20 mouse cellular contexts compared by ENCODE assay signal in genomic region chr1:58071006-58071405, GRCm38 (mm10). TPM values are rescaled to one million over a fixed set of nuclear protein-coding genes. Genes with fewer than 3 reads are reported as not detected.
DNase-seq lines count a peak whose midpoint lies in the region; ATAC-seq and TF ChIP-seq lines count a peak whose summit lies in the region.
"Had no signal": no experiment of that assay in that cellular context is flagged by ENCODE, and none has a peak within 500 bp of the region (broad histone marks: within the 10 kb centered on the region; RNA-seq: fewer than 3 reads in every experiment).

No protein-coding gene starts in this region.

- H3K27me3 ChIP-seq in lung, postnatal 0 days (replicated peaks; ENCODE audit: insufficient read depth, low read length): no peaks in the 10 kb centered on the region
- H3K27me3 ChIP-seq: embryonic facial prominence, embryonic 13.5 days; forebrain, embryonic 12.5 days; heart, embryonic 15.5 days had no signal

- 55% methylated on average over 9 of the region's 9 CpGs for WGBS in lung, postnatal 0 days

- no peak for TF ChIP-seq EP300 in lung, postnatal 0 days (IDR thresholded peaks at IDR 0.05)

- H3K4me2 ChIP-seq in lung, postnatal 0 days (replicated peaks; ENCODE audit: low read depth, low read length): no peak overlapping the region
- H3K4me2 ChIP-seq: embryonic facial prominence, embryonic 13.5 days; forebrain, embryonic 12.5 days; heart, embryonic 11.5 days; heart, embryonic 15.5 days; hindbrain, embryonic 14.5 days had no signal

- no peak for ATAC-seq in lung, postnatal 0 days
- ATAC-seq: forebrain, embryonic 16.5 days had no signal

- H3K9me3 ChIP-seq in lung, postnatal 0 days (ENCODE audit: low read length): no peaks in the 10 kb centered on the region
- H3K9me3 ChIP-seq: embryonic facial prominence, embryonic 13.5 days; forebrain, embryonic 12.5 days; heart, embryonic 15.5 days; hindbrain, embryonic 10.5 days had no signal

- peak; percentile 41 for DNase-seq in adrenal gland, adult 2 months
- no peak for DNase-seq in adrenal gland, adult 18-20 months (ENCODE audit: low spot score in 2 of 2)
- DNase-seq in lung, postnatal 0 days (ENCODE audit: low spot score): no peak
- no peak for DNase-seq in lung, postnatal 10 days
- peak; percentile 24 for DNase-seq in testis, postnatal 14 days (ENCODE audit: low spot score)
- DNase-seq in testis, postnatal 10 days (ENCODE audit: low spot score): no peak
- DNase-seq in cerebellum, adult 18-20 months: no peak
- DNase-seq: cerebellum, adult 11-12 months; cerebellum, adult 9-11 months; cerebellum, postnatal 36 days; gastrocnemius, postnatal 10 days; heart, adult 2 months had no signal

- H3K9ac ChIP-seq in lung, postnatal 0 days (replicated peaks; ENCODE audit: low read depth): no peak overlapping the region
- H3K9ac ChIP-seq: embryonic facial prominence, embryonic 13.5 days; forebrain, embryonic 12.5 days; heart, embryonic 15.5 days; hindbrain, embryonic 14.5 days had no signal

- TF ChIP-seq CTCF in lung, postnatal 0 days (IDR thresholded peaks at IDR 0.05): no peak

- no peak overlapping the region for H3K4me3 ChIP-seq in lung, postnatal 0 days (ENCODE audit: low read depth, low read length)
- H3K4me3 ChIP-seq: embryonic facial prominence, embryonic 13.5 days; forebrain, embryonic 12.5 days; heart, adult 2 months; heart, embryonic 15.5 days; hindbrain, embryonic 10.5 days had no signal

- peaks cover 6% of the 10 kb centered on the region; the same call in 1 of the 2 replicates for H3K4me1 ChIP-seq in lung, postnatal 0 days (ENCODE audit: insufficient read depth, low read depth, low read length)
- H3K4me1 ChIP-seq: forebrain, embryonic 12.5 days; heart, embryonic 15.5 days had no signal

- H3K36me3 ChIP-seq in lung, postnatal 0 days (ENCODE audit: insufficient read depth, low read length): no peaks in the 10 kb centered on the region
- H3K36me3 ChIP-seq: embryonic facial prominence, embryonic 13.5 days; forebrain, embryonic 12.5 days; heart, embryonic 15.5 days; hindbrain, embryonic 10.5 days had no signal

- peak overlapping the region; percentile 28; the same call in 1 of the 2 replicates for H3K27ac ChIP-seq in lung, postnatal 0 days (ENCODE audit: low read length)
- H3K27ac ChIP-seq: embryonic facial prominence, embryonic 13.5 days; forebrain, embryonic 12.5 days; heart, adult 2 months; heart, embryonic 15.5 days; hindbrain, embryonic 10.5 days; hindbrain, embryonic 14.5 days had no signal

RNA-seq across cellular contexts. Expression of gene Aox1, which starts 41.3 kb away (rescaled TPM):
- total RNA-seq in adrenal gland, adult 2 months (2021): 10 to 100 TPM; 35.1 to 58.0 TPM
- polyA plus RNA-seq in adrenal gland, adult 2 months (2012; rRNA removed): 9.1 and 10.7 TPM in 2 replicates
- total RNA-seq in adrenal gland, adult 18-20 months (2021): 10 to 100 TPM; 54.0 to 59.3 TPM
- 1.8 and 2.4 TPM in 2 replicates for polyA plus RNA-seq in lung, postnatal 0 days (2015; fragmentation: Nextera tagmentation; extraction: Ambion mirVana)

RNA-seq across cellular contexts. Expression of gene Aox3, which starts 41.9 kb away (rescaled TPM):
- total RNA-seq in adrenal gland, adult 2 months (2021): 1 to 10 TPM; 4.2 to 9.4 TPM
- 0.42 and 0.55 TPM in 2 replicates for polyA plus RNA-seq in adrenal gland, adult 2 months (2012; rRNA removed)
- 1 to 10 TPM; 6.4 to 7.1 TPM for total RNA-seq in adrenal gland, adult 18-20 months (2021)
- polyA plus RNA-seq in lung, postnatal 0 days (2015; fragmentation: Nextera tagmentation; extraction: Ambion mirVana): 9.4 and 9.9 TPM in 2 replicates
- total RNA-seq: MEL had no signal
- polyA plus RNA-seq: heart, embryonic 11.5 days had no signal

RNA-seq across cellular contexts. Expression of gene Kctd18, which starts 52.2 kb away (rescaled TPM):
- 10 to 100 TPM in 1 of 2 experiments, 1 to 10 TPM in 1; 8.4 to 10.9 TPM for total RNA-seq in adrenal gland, adult 2 months (2021)
- polyA plus RNA-seq in adrenal gland, adult 2 months (2012; rRNA removed): 4.2 TPM in 2 replicates
- 10 to 100 TPM; 10.4 to 13.7 TPM for total RNA-seq in adrenal gland, adult 18-20 months (2021)
- polyA plus RNA-seq in lung, postnatal 0 days (2015; fragmentation: Nextera tagmentation; extraction: Ambion mirVana): 12.9 and 13.6 TPM in 2 replicates

Comparison
In these comparisons a context has a peak if more than half of its experiments do, and no peak if none do; other contexts are left out.
1. DNase-seq: peak in adrenal gland, adult 2 months (single experiment) and testis, postnatal 14 days (single experiment); none in adrenal gland, adult 18-20 months (0 of 2), lung, postnatal 0 days (single experiment), lung, postnatal 10 days (single experiment), testis, postnatal 10 days (single experiment) and cerebellum, adult 18-20 months (0 of 2).